Mouse (Mus musculus) central nervous system, embryonic 14 days (tissue): Measurements from ENCODE around the gene Olfr357. TPM values are rescaled to one million over a fixed set of nuclear protein-coding genes. Genes with fewer than 3 reads are reported as not detected.

Source experiments
- polyA plus RNA-seq: library from polyadenylated mRNA; depleted of rRNA; stranded (reverse); fragments of >200 nt; gene quantifications from 2 replicates; pipeline ENCODE4 v1.2.3, GENCODE M21; 2012; rRNA removed

Olfr357 gene
- not detected in 2 replicates for polyA plus RNA-seq

GRCm38 (mm10) chr2:36993527-36993926 lies at the start of gene Olfr357:
Gene Olfr357 (plus strand): TSS chr2:36993827.

GRCm38 (mm10) chr2:37009235-37009634 lies 15.6 kb downstream of the Olfr357 start, which contains the start of gene Olfr358:
Gene Olfr358 (minus strand): TSS chr2:37009335.

Other genes starting within 250 kb of the Olfr357 start
- gene Olfr348, start 209.6 kb upstream of the Olfr357 start, polyA plus RNA-seq: not detected in 2 replicates
- gene Olfr50, start 203.3 kb upstream of the Olfr357 start, polyA plus RNA-seq: not detected in 2 replicates
- not detected in 2 replicates for gene Olfr3, start 176.8 kb upstream of the Olfr357 start, polyA plus RNA-seq
- not detected in 2 replicates for gene Olfr350, start 147.5 kb upstream of the Olfr357 start, polyA plus RNA-seq
- not detected in 2 replicates for gene Olfr351, start 131.2 kb upstream of the Olfr357 start, polyA plus RNA-seq
- gene Olfr352, start 125.4 kb upstream of the Olfr357 start, polyA plus RNA-seq: not detected in 2 replicates
- gene Olfr353, start 100.9 kb upstream of the Olfr357 start, polyA plus RNA-seq: not detected in 2 replicates
- not detected in 2 replicates for gene Olfr354, start 88.1 kb upstream of the Olfr357 start, polyA plus RNA-seq
- gene Olfr355, start 64.9 kb upstream of the Olfr357 start, polyA plus RNA-seq: not detected in 2 replicates
- gene Olfr356, start 56.7 kb upstream of the Olfr357 start, polyA plus RNA-seq: not detected in 2 replicates
- gene Olfr358, start 15.5 kb downstream of the Olfr357 start, polyA plus RNA-seq: not detected in 2 replicates
- gene Olfr360, start 71.9 kb downstream of the Olfr357 start, polyA plus RNA-seq: not detected in 2 replicates
- not detected in 2 replicates for gene Olfr361, start 95.5 kb downstream of the Olfr357 start, polyA plus RNA-seq
- not detected in 2 replicates for gene Olfr362, start 124.1 kb downstream of the Olfr357 start, polyA plus RNA-seq
- gene Olfr364-ps1, start 145.5 kb downstream of the Olfr357 start, polyA plus RNA-seq: not detected in 2 replicates
- gene Olfr365, start 194.4 kb downstream of the Olfr357 start, polyA plus RNA-seq: not detected in 2 replicates
- gene Olfr366, start 217.7 kb downstream of the Olfr357 start, polyA plus RNA-seq: not detected in 2 replicates